Mouse (Mus musculus): Measurements from ENCODE around the gene Prkra.

DNA sequence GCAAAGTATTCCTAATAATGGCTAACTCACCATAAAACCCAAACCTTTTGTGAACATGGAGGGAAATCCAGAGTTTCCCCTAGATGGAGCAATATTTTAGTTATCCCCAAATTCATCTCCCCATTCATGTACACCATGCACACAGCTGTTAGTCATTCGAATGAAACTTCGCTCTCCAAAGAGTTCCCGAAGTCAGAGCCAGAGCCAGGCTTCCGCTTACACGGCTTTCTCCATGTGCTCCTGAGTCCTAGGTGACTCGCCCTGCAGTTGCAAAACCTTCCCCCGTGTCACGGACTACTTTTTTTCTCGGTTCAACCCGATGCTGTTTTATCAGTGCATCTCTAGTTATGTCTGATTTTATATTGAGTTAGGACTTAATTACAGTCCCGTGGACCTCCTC, 50.3 kb downstream of the Prkra start:
- TF ChIP-seq CTCF (IDR thresholded peaks at IDR 0.05; ENCODE audit: extremely low read depth, insufficient read length, insufficient replicate concordance, low read depth, low read length) (no peak), POLR2A (IDR thresholded peaks at IDR 0.05; ENCODE audit: low read depth, low read length) (no peak)

Measured in small intestine, adult 2 months (tissue).